Mouse (Mus musculus) liver, postnatal 0 days (tissue): ENCODE data around the gene Npnt.

Experiments used
- CTCF ChIP-seq: sonication (generic); IDR thresholded peaks from 2 replicates; pipeline ENCODE4 v1.5.1; 2016; ENCODE audit warnings: antibody characterized with exemption, low read depth
- EP300 ChIP-seq: IDR thresholded peaks from 2 replicates; pipeline ENCODE4 v1.6.1; 2016; ENCODE audit warnings: antibody characterized with exemption, low read depth, mild to moderate bottlenecking

- TF ChIP-seq EP300 (no peak), CTCF (no peak)
These were observed 21.9 kb downstream of the Npnt start for GRCm38 (mm10) chr3:132928186-132928585.
